Mouse (Mus musculus) liver, embryonic 12.5 days (tissue): ENCODE results near the gene B4galnt3. TPM values are rescaled to one million over a fixed set of nuclear protein-coding genes. Genes with fewer than 3 reads are reported as not detected.

Source experiments
- ATAC-seq: fragments of 200-750 bp; cut with Nextera tagmentation; 2 replicates; pipeline ENCODE4 v1.8.0; 2017; ENCODE audit warnings: moderate number of reproducible peaks, mild to moderate bottlenecking, moderate library complexity
- H3K27ac ChIP-seq: fragments of 300-500 bp; sonication (generic); 2 replicates; pipeline ENCODE4 v1.5.1; 2016; ENCODE audit warnings: mild to moderate bottlenecking
- H3K27me3 ChIP-seq: fragments of 300-500 bp; sonication (generic); replicated peaks from 2 replicates; pipeline ENCODE4 v1.6.1; 2016; ENCODE audit warnings: mild to moderate bottlenecking, moderate library complexity
- H3K36me3 ChIP-seq: fragments of 300-500 bp; sonication (generic); 2 replicates; pipeline ENCODE4 v1.6.1; 2016; ENCODE audit warnings: mild to moderate bottlenecking, moderate library complexity
- H3K4me1 ChIP-seq: fragments of 300-500 bp; sonication (generic); 2 replicates; pipeline ENCODE4 v1.6.1; 2016
- H3K4me2 ChIP-seq: fragments of 300-500 bp; sonication (generic); 2 replicates; pipeline ENCODE4 v1.6.1; 2016; ENCODE audit warnings: mild to moderate bottlenecking, moderate library complexity
- H3K4me3 ChIP-seq: fragments of 300-500 bp; sonication (generic); 2 replicates; pipeline ENCODE4 v1.5.1; 2016; ENCODE audit warnings: mild to moderate bottlenecking, moderate library complexity
- H3K9ac ChIP-seq: fragments of 300-500 bp; sonication (generic); 2 replicates; pipeline ENCODE4 v1.6.1; 2016; ENCODE audit warnings: mild to moderate bottlenecking, moderate library complexity
- H3K9me3 ChIP-seq: fragments of 300-500 bp; sonication (generic); replicated peaks from 2 replicates; pipeline ENCODE4 v1.6.1; 2016; ENCODE audit warnings: mild to moderate bottlenecking, moderate library complexity
- whole genome bisulfite sequencing: fragments of 180-500 bp; shearing (Covaris S2); methylation state at CpG from one replicate; pipeline ENCODE4 v1.1.7; 2016; ENCODE audit not compliant: insufficient replicate concordance; 5-methylcytosine and 5-hydroxymethylcytosine counted together
- polyA plus RNA-seq: library from polyadenylated mRNA; unstranded; fragments of >200 nt; fragmentation: Nextera tagmentation; extraction: Ambion mirVana; gene quantifications from 2 replicates; pipeline ENCODE4 v1.2.1, GENCODE M21; 2016

B4galnt3 gene
- polyA plus RNA-seq, 1 experiment from 2014 or later, result 0.25 TPM

DNA sequence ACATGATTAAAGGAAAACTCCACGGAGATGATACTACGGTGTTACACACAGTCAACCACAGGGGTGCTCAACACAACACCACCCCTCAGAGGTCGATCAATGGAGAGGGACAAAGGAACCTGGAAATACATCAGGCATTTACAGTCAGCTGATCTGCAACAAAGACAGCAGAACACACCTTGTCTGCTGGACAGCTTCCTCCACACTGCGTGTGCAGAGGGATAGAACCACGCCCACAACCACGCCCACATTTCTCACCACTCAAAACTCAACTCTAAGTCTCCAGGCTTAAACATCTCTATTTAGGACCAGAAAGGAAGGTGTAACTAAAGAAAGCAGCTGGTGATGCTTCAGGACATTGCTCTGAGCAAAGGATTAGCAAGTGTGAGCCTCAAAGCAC, 82.8 kb downstream of the B4galnt3 start:
- H3K4me1 ChIP-seq, result peaks cover 41% of the 10 kb centered on the region
- no peak overlapping the region for H3K4me2 ChIP-seq
- H3K27ac ChIP-seq, result peak overlapping the region; percentile 3; the same call in 1 of the 2 replicates
- H3K27me3 ChIP-seq, result peaks cover 14% of the 10 kb centered on the region; the same call in 1 of the 2 replicates
- no peak overlapping the region for H3K4me3 ChIP-seq
- no peaks in the 10 kb centered on the region for H3K9me3 ChIP-seq
- H3K36me3 ChIP-seq, result no peaks in the 10 kb centered on the region
- H3K9ac ChIP-seq, result no peak overlapping the region
- WGBS, result 55% methylated on average over 6 of the region's 6 CpGs
- no peak for ATAC-seq

DNA sequence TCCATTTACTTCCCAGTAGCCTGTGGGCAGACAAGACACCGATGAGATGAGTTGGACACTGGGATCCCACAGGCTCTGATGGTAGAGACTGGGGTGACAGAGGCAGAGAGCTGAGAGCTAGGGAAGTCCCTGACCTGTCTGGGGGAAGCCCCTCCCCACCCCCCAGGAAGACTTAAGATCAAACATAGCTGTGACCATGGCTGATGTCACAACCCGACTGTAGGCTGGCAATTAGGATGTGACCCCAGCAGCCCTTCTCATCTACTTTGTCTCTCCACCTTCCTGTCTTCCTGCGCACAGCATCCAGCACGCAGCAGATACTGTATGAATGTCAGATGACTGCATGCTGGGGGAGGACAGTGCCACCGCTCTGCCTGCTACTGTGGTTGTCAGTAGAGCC, 87.8 kb downstream of the B4galnt3 start:
- H3K9me3 ChIP-seq, result no peaks in the 10 kb centered on the region
- H3K27ac ChIP-seq, result no peak overlapping the region
- peaks cover 11% of the 10 kb centered on the region for H3K4me1 ChIP-seq
- H3K9ac ChIP-seq, result no peak overlapping the region
- ATAC-seq, result no peak
- peaks cover 61% of the 10 kb centered on the region for H3K27me3 ChIP-seq
- no peak overlapping the region for H3K4me2 ChIP-seq
- no peaks in the 10 kb centered on the region for H3K36me3 ChIP-seq
- no peak overlapping the region for H3K4me3 ChIP-seq
- 69% methylated on average over 5 of the region's 5 CpGs for WGBS

DNA sequence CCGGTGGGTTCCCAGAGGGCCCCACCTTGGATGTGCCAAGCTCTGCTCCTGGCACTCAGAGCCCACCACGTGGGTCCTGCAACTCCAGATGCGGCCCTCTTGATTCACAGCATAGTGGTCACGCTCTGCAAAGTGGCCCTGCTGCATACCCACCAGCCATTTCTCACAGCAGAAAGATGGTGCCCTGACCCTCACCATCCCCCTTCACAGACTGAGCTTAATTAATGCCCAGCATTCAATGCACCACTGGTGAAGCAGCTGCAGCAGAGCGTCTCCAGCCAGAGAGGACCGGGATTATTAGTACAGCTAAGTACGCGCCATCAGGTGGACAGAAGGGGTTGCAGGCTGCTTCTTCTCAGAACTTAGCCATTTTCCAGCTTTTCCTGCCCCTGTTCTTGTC, 92.0 kb downstream of the B4galnt3 start:
- WGBS, result 82% methylated on average over 8 of the region's 8 CpGs
- Histone ChIP-seq H3K9ac (no peak overlapping the region), H3K27me3 (peaks cover 51% of the 10 kb centered on the region), H3K4me2 (no peak overlapping the region), H3K36me3 (no peaks in the 10 kb centered on the region), H3K4me1 (peaks cover 20% of the 10 kb centered on the region), H3K27ac (no peak overlapping the region), H3K4me3 (no peak overlapping the region), H3K9me3 (no peaks in the 10 kb centered on the region)
- no peak for ATAC-seq

DNA sequence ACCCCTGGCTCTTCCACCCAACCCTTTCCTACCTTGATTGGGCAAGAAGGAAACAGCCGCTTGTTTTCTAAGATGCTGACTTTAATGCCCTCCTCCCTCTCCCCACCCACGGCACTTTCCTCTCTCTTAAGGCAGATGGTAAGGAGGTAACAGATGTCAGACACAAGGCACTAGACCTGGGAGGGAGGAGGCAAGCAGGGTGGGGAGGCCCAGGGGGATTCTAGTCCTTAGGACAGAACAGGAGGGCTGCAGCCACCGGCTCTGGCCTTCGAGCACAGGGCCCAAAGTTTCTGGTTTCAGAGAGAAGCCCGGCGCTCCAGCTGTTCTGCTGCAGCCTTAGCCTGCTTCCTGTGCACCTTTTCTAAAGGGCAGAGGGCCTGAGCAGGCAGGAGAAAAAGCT, 92.4 kb downstream of the B4galnt3 start:
- no peak for ATAC-seq
- Histone ChIP-seq H3K4me3 (no peak overlapping the region), H3K9me3 (no peaks in the 10 kb centered on the region), H3K36me3 (no peaks in the 10 kb centered on the region), H3K4me1 (peaks cover 20% of the 10 kb centered on the region), H3K9ac (no peak overlapping the region), H3K4me2 (no peak overlapping the region), H3K27ac (no peak overlapping the region), H3K27me3 (peaks cover 51% of the 10 kb centered on the region)
- WGBS, result 60% methylated on average over 6 of the region's 6 CpGs

DNA sequence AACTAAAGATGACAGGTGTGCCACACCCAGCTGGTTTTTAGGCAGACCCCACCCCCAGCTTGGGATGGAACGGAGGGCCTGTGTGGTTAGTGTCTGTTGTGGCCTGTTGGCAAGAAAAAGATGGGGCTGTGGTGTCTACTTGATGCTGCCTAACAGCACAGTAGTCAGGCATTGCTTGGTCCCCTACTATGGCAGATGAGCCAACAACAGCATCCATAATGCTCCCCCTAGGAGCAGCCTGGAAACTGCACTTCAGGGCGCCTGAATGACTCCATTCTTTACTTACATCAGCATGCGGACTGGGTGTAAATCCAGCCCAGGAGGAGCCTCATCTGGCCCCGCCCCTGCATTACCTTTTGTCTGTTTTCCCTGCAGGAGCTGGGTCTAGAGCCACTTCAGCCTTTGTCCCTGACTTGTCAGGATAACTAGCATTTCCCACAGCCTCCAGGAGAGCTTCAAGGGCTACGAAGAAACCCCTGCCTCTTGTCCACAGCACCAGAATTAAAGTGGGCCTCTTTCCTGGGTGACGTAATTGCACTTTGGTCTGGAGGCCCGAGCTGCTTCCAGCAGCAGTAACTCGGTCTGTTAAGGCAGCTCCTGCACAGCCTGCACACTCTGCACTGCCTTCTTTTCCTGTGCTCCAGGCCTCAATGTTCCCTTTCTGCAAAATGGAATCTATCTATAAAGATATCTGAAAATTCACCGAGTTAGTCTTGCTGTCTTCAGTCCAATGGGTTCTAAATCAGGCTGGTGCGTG, 94.5 kb downstream of the B4galnt3 start:
- peaks cover 17% of the 10 kb centered on the region for H3K4me1 ChIP-seq
- no peak for ATAC-seq
- H3K9me3 ChIP-seq, result no peaks in the 10 kb centered on the region
- H3K9ac ChIP-seq, result no peak overlapping the region
- H3K4me2 ChIP-seq, result no peak overlapping the region
- H3K27ac ChIP-seq, result 0 out of 2 replicates have a peak overlapping the region, but pooled peaks have one; percentile 7
- H3K4me3 ChIP-seq, result no peak overlapping the region
- peaks cover 36% of the 10 kb centered on the region for H3K27me3 ChIP-seq
- no peaks in the 10 kb centered on the region for H3K36me3 ChIP-seq
- 51% methylated on average over 10 of the region's 10 CpGs for WGBS

DNA sequence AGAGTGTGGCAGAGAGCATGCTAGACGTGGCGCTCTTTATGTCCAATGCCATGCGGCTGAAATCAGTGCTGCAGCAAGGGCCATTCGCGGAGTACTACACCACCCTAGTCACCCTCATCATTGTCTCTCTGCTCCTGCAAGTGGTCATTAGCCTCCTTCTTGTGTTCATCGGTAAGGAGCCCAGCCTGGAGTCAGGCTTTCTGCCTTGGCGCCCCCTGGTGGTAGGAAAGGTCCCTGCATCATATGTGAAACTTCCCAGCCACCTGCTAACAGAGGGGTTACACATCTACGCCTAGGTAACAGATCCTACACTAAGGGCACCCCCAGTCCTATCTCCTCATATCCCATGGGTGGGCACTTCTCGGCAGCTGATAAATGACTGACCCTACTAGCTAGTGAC, 96.4 kb downstream of the B4galnt3 start:
- peaks cover 21% of the 10 kb centered on the region for H3K27me3 ChIP-seq
- no peak overlapping the region for H3K4me3 ChIP-seq
- H3K9ac ChIP-seq, result no peak overlapping the region
- WGBS, result 23% methylated on average over 9 of the region's 9 CpGs
- 0 out of 2 replicates have a peak overlapping the region, but pooled peaks have one; percentile 8 for H3K4me2 ChIP-seq
- H3K4me1 ChIP-seq, result peaks cover 36% of the 10 kb centered on the region
- H3K9me3 ChIP-seq, result no peaks in the 10 kb centered on the region
- ATAC-seq, result peak; percentile 24; the same call in 1 of the 2 replicates
- H3K36me3 ChIP-seq, result no peaks in the 10 kb centered on the region
- no peak overlapping the region for H3K27ac ChIP-seq

DNA sequence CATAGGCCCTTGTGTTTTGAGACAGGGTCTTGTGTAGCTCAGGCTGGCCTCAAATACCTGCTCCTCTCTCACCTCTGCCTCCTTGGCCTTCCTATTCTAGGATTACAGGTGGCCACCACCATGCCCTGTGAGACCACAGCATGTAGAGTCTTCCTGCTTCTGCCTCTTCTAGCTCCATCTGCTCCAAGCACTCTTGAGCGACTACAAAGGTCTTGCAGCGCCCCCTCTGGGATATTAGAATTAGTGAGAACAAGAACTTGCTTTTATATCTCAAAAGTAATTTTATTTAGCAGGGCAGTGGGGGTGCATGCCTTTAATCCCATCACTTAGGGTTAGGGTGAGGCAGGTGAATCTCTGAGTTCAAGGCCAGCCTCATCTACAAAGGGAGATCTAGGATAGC, 97.5 kb downstream of the B4galnt3 start:
- H3K4me3 ChIP-seq, result no peak overlapping the region

DNA sequence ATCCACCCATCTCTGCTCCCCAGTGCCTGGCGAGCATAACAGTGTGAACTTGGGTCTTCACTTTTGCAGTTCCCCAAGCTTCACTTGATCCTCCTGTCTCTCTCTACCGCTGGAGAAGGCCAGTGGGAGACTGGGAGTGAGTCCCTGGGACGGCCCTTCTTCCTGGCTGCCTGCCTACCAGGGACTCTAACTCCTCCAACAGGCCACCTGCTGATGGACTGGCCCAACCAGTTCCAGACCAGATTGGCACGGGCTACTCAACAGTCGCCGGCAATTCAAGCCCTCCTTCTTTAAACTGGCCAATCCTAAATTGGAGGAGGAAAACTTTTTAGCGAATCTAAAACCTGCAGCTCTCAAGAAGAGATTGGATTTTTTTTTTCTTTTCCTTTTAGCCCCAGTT, 99.4 kb downstream of the B4galnt3 start:
- 43% methylated on average over 7 of the region's 7 CpGs for WGBS
- ATAC-seq, result no peak

More for the DNA sequence above, 97.5 kb downstream of the B4galnt3 start:
- Histone ChIP-seq H3K27ac (no peak overlapping the region), H3K36me3 (no peaks in the 10 kb centered on the region), H3K4me1 (peaks cover 47% of the 10 kb centered on the region), H3K9me3 (no peaks in the 10 kb centered on the region), H3K27me3 (peaks cover 10% of the 10 kb centered on the region), H3K9ac (no peak overlapping the region), H3K4me2 (no peak overlapping the region)
- ATAC-seq, result no peak
- 21% methylated on average over 2 of the region's 2 CpGs for WGBS

DNA sequence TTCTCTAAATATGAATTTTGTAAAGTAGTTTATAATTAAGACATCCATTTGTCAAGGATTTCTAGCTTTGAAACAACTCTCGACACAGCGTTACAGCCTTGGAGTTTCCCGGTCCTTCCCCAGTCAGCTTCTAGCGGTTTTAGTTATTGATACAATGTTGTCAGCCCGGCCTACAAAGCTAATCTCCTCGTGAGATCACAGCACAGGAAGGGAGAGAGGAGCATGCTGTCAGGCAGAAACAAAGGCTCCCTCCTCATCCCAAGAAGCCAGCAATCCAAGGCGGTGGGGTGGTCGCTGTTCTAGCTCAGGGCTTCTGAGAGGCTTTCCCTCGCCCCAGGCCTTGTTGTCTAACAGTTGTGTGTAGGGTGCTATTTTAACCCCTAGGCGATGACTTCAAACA, 100.1 kb downstream of the B4galnt3 start:
- H3K36me3 ChIP-seq, result no peaks in the 10 kb centered on the region
- H3K27me3 ChIP-seq, result peaks cover 8% of the 10 kb centered on the region; the same call in 1 of the 2 replicates
- no peak overlapping the region for H3K4me2 ChIP-seq
- no peak for ATAC-seq
- H3K4me1 ChIP-seq, result peaks cover 56% of the 10 kb centered on the region
- 55% methylated on average over 10 of the region's 10 CpGs for WGBS
- H3K9me3 ChIP-seq, result no peaks in the 10 kb centered on the region
- H3K4me3 ChIP-seq, result no peak overlapping the region
- H3K9ac ChIP-seq, result no peak overlapping the region
- no peak overlapping the region for H3K27ac ChIP-seq

More for the DNA sequence above, 99.4 kb downstream of the B4galnt3 start:
- H3K9ac ChIP-seq, result no peak overlapping the region
- no peak overlapping the region for H3K4me3 ChIP-seq
- H3K27ac ChIP-seq, result no peak overlapping the region
- H3K27me3 ChIP-seq, result peaks cover 4% of the 10 kb centered on the region; the same call in 1 of the 2 replicates
- no peak overlapping the region for H3K4me2 ChIP-seq
- peaks cover 59% of the 10 kb centered on the region for H3K4me1 ChIP-seq
- H3K36me3 ChIP-seq, result no peaks in the 10 kb centered on the region
- no peaks in the 10 kb centered on the region for H3K9me3 ChIP-seq

DNA sequence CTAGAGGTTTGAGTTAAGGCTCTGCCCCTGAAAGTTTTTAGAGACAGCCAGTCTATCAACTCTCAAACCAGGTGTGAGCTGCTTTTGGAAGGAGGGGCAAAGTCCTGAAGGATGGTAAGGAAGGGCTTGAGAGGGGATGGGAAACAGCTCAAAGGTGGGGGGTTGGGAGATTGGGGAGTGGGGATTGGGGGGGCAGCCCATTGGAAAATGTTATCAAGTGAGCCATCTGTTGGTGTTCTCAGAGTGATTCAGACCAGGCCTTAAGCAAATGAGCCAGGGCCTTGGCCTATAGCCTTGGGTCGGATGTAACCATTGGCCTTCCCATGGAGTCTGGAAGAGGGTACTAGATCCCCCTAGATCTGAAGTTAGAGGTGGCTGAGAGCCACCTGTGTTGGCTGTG, 100.6 kb downstream of the B4galnt3 start:
- peaks cover 12% of the 10 kb centered on the region; the same call in 1 of the 2 replicates for H3K27me3 ChIP-seq
- WGBS, result 59% methylated on average over 1 of the region's 1 CpGs
- no peaks in the 10 kb centered on the region for H3K36me3 ChIP-seq
- no peak for ATAC-seq
- no peak overlapping the region for H3K4me3 ChIP-seq
- H3K4me1 ChIP-seq, result peaks cover 60% of the 10 kb centered on the region
- H3K9ac ChIP-seq, result peak overlapping the region; percentile 42
- H3K9me3 ChIP-seq, result no peaks in the 10 kb centered on the region
- no peak overlapping the region for H3K27ac ChIP-seq
- H3K4me2 ChIP-seq, result no peak overlapping the region

DNA sequence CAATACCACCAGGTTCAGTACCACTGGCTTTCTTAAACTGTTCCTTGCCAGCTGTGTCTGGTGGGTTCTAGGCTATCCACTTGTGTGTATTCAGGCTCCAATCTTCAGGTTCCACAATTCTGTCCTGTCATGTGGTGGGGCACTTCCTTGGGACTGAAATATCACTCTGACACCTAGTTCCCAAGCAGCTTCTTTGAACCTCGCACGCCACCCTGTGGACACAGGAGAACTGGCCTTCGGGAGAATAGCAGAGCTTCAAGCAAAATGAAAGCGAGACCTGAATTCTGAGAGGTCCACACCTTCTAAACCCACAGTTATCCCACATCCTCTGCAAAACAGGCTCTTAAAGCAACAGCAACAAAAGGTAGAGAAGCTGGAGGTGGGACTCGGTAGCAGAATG, 101.2 kb downstream of the B4galnt3 start:
- H3K9ac ChIP-seq, result peak overlapping the region; percentile 42
- no peak overlapping the region for H3K4me3 ChIP-seq
- ATAC-seq, result peak; percentile 52; the same call in 1 of the 2 replicates
- peak overlapping the region; percentile 69 for H3K27ac ChIP-seq
- 11% methylated on average over 5 of the region's 5 CpGs for WGBS
- peaks cover 66% of the 10 kb centered on the region for H3K4me1 ChIP-seq
- no peaks in the 10 kb centered on the region for H3K36me3 ChIP-seq
- H3K9me3 ChIP-seq, result no peaks in the 10 kb centered on the region
- peak overlapping the region; percentile 21 for H3K4me2 ChIP-seq
- H3K27me3 ChIP-seq, result peaks cover 18% of the 10 kb centered on the region; the same call in 1 of the 2 replicates

DNA sequence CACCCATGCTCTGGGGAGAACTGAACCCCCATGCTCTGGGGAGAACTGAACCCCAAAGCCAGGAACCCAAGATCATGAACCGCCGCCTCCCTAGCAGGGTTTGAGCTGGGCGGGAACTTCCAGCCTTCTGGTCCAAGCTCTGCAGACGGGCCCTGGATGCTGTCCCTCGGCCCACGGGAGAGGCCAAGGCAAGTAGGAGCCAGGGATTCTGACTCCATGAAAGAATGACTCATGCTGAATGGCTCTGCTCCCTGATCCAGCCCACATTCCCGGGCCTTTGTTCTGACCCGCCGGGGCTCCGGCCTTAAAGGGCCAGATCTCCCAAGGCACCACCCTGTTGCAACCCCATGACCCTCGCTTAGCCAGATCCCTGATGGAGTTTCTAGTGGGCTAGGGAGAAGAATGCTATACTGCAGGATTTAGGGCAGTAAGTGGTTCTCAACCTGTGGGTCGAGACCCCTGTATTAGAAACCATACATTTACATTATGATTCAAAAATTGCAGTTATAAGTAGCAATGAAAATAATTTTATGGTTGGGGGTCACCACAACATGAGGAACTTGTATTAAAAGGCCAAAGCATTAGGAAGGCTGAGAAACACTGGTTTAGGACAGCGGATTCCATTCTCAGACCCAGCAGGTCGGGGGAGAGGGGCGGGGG, 102.0 kb downstream of the B4galnt3 start:
- Histone ChIP-seq H3K4me1 (peaks cover 69% of the 10 kb centered on the region), H3K4me3 (no peak overlapping the region), H3K27ac (peak overlapping the region; percentile 69; the same call in 1 of the 2 replicates), H3K9ac (no peak overlapping the region), H3K36me3 (no peaks in the 10 kb centered on the region), H3K9me3 (no peaks in the 10 kb centered on the region), H3K27me3 (peaks cover 22% of the 10 kb centered on the region; the same call in 1 of the 2 replicates), H3K4me2 (peak overlapping the region; percentile 21; the same call in 1 of the 2 replicates)
- 65% methylated on average over 13 of the region's 15 CpGs for WGBS
- no peak for ATAC-seq
